Mouse (Mus musculus): ENCODE measurements around the gene Car3. TPM values are rescaled to one million over a fixed set of nuclear protein-coding genes. Genes with fewer than 3 reads are reported as not detected.
"Not testable (repeated sequence)": the region's sequence is repeated elsewhere in the genome, so short reads cannot be mapped to it uniquely, and the experiment has no call there.

The Car3 gene
- polyA plus RNA-seq (2015; fragmentation: Nextera tagmentation; extraction: Ambion mirVana), result 3.8 and 4.6 TPM in 2 replicates

DNA sequence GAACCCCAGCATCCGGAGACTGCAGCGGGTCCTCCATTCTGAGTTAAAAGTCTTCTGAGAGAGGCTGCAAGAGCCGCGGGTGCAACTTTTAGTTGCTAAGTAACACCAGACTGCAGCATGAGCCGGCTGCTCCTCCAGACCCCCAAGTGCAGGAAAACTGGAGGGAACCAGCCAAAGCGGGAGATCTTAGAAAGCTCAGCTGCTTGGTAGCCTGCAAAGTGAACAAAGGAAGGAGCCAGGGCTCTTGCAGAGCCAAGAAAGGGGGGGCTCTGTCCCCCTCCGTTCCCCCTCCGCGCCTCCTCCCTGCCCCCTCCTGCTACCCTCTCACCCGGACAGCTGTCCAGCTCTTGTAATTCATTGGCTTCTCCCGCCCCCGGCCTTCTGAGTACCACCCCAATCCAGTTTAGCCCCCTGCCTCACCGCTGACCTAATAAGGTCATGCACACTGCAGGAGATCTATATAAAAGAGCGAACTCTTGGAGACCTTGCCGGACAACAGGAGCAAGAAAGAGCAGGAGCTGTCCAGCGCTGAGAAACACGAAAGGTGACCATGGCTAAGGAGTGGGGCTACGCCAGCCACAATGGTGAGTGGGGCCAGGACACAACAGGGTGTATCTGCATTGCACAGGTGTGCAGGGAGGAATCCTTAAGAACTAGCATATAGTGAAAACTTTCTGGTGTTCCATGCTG lies at the start of gene Car3:
Gene Car3 (plus strand): TSS at position 491 of the 690 bp plus-strand sequence.
- Histone ChIP-seq H3K9ac (peak within 1 kb of the TSS; percentile 26; the same call in 1 of the 2 replicates), H3K4me3 (replicated peaks) (peak within 1 kb of the TSS; percentile 30), H3K27ac (no peak within 1 kb of the TSS), H3K36me3 (no peaks in the 10 kb centered on the region), H3K27me3 (replicated peaks) (0 out of 2 replicates have a peak, but pooled peaks cover 2% of the 10 kb centered on the region), H3K9me3 (no peaks in the 10 kb centered on the region), H3K4me2 (replicated peaks) (peak within 1 kb of the TSS; percentile 77), H3K4me1 (replicated peaks) (no peaks in the 10 kb centered on the region; the same call in 1 of the 2 replicates)
- 3% methylated on average over 18 of the region's 18 CpGs for WGBS
- peak; percentile 62 for ATAC-seq

DNA sequence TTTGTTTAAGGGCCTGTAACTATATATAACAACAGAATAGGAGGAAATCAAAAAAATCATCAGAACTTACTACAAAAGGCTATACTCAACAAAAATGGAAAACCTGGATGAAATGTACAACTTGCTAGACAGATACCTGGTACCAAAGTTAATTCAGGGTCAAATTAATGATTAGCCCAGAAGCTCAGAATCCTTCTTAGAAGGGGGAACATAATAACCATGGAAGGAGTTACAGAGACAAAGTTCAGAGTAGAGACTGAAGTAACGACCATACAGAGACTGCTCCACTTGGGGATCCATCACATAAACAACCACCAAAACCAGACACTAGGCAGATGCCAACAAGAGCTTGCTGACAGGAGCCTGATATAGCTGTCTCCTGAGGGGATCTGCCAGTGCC lies 47.9 kb upstream of the Car3 start:
- not testable (repeated sequence) for H3K9ac ChIP-seq; H3K9me3 ChIP-seq; ATAC-seq; H3K36me3 ChIP-seq; H3K27me3 ChIP-seq (replicated peaks); H3K4me3 ChIP-seq (replicated peaks); H3K4me2 ChIP-seq (replicated peaks); H3K27ac ChIP-seq; H3K4me1 ChIP-seq (replicated peaks)
- WGBS, result 37% methylated on average over 1 of the region's 1 CpGs

DNA sequence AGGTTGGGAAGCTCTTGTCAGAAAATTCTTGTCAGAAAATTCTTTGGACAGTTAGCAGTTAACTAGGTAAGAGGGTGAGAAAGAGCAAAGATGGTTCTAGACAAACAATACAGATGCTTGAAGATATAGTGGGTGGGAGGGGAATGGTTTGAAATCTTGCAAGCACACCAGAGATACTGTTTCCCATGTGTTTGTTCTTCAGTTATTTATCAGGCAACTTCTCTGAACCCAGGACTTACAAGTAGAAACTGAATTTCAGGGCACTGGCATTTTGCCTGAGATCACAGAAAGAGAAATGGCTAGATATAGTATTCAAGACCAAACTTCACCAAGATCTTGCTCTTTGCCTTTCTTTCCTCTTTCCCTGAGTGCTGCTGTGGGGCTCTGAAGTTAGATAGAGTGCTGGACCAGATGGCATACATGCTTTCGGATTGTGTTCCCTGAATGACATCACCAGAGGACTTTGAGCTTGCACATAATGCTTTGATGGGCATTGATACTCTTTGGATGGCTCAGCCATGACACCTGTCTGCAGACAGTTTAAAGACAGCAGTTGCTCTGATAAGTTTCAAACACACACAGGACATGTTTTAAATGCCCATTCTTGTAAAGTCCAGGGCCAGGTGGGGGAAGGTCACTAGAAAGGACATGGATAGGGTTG lies 43.3 kb upstream of the Car3 start:
- Histone ChIP-seq H3K27me3 (replicated peaks) (no peaks in the 10 kb centered on the region), H3K36me3 (no peaks in the 10 kb centered on the region), H3K4me2 (replicated peaks) (no peak overlapping the region), H3K27ac (no peak overlapping the region), H3K9ac (no peak overlapping the region), H3K4me3 (replicated peaks) (no peak overlapping the region), H3K9me3 (no peaks in the 10 kb centered on the region), H3K4me1 (replicated peaks) (no peaks in the 10 kb centered on the region)
- 77% methylated on average over 1 of the region's 1 CpGs for WGBS
- ATAC-seq, result no peak

DNA sequence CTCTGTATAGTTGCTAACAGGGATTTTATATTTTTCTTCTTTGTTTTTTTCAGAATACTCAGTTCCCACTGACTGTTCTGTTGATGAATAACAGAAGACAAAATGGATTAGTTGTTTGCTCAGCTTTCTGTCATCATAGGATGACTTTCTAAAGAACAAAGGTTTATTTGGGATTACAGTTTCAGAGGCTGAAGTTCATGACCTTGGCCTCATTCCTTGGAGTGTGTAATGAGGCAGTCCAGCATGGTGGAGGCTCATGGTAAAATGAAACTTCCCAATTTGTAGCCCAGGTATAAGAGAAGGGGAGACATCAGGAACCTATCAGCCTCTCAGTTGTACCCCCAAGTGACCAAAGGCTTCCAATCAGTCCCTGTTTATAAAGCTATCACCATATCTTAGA lies 34.4 kb upstream of the Car3 start:
- Histone ChIP-seq H3K4me2 (replicated peaks) (no peak overlapping the region), H3K4me1 (replicated peaks) (no peaks in the 10 kb centered on the region), H3K9me3 (no peaks in the 10 kb centered on the region), H3K36me3 (no peaks in the 10 kb centered on the region), H3K4me3 (replicated peaks) (no peak overlapping the region), H3K27ac (no peak overlapping the region), H3K27me3 (replicated peaks) (no peaks in the 10 kb centered on the region), H3K9ac (no peak overlapping the region)
- ATAC-seq, result no peak

DNA sequence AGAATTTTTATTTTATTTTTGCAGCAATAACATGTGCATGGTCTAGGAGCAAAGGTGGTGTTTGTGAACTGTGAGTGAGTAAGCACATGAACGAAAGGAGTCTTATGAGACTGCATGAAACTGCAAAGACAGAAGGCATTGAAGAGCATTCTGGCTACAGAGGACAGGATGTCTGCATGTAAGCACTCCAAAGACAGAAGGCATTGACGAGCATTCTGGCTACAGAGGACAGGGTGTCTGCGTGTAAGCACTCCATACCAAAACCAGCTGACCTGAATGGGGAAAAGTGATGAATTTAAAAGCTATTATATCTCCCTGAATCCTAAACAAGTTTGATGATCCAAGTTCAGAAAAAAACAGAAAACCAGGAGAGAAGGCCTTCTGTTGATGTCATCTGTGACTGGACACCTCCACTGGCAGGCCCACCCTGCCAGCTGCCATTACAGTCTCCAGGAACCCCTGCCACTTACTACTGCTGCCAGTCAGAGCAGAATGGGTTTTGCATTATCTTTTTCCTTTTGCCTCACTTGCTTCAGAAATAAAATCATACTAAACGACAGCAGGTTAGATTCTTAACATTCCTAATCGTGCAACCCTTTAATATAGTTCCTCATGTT lies 32.0 kb upstream of the Car3 start:
- WGBS, result 72% methylated on average over 5 of the region's 5 CpGs
- H3K4me3 ChIP-seq (replicated peaks), result no peak overlapping the region
- H3K36me3 ChIP-seq, result no peaks in the 10 kb centered on the region
- no peaks in the 10 kb centered on the region for H3K9me3 ChIP-seq
- H3K4me2 ChIP-seq (replicated peaks), result no peak overlapping the region
- H3K4me1 ChIP-seq (replicated peaks), result no peaks in the 10 kb centered on the region
- H3K27ac ChIP-seq, result no peak overlapping the region
- no peak for ATAC-seq
- H3K27me3 ChIP-seq (replicated peaks), result no peaks in the 10 kb centered on the region
- H3K9ac ChIP-seq, result no peak overlapping the region

DNA sequence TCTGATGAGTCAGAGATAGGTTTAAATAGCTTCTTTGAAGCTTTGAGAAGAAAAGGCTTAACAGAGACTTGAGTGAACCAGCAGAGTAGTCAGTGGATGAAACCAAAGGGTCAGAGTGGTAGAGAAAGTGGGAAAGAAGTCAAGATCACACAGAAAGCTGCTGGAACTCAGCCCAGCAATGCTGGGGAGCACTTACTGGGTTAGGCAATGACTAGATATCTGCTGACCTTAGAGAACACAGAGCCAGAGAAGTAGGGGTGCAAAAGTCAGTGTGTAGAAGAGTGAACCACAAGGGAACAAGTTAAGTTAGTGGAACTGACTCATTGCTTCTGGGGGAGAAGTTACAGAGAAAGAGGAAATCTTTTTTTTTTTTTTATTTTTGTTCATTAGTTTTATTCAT lies 30.5 kb upstream of the Car3 start:
- Histone ChIP-seq H3K36me3 (no peaks in the 10 kb centered on the region), H3K4me2 (replicated peaks) (no peak overlapping the region), H3K9me3 (no peaks in the 10 kb centered on the region), H3K27ac (no peak overlapping the region), H3K4me3 (replicated peaks) (no peak overlapping the region), H3K4me1 (replicated peaks) (no peaks in the 10 kb centered on the region), H3K9ac (no peak overlapping the region), H3K27me3 (replicated peaks) (no peaks in the 10 kb centered on the region)
- no peak for ATAC-seq

DNA sequence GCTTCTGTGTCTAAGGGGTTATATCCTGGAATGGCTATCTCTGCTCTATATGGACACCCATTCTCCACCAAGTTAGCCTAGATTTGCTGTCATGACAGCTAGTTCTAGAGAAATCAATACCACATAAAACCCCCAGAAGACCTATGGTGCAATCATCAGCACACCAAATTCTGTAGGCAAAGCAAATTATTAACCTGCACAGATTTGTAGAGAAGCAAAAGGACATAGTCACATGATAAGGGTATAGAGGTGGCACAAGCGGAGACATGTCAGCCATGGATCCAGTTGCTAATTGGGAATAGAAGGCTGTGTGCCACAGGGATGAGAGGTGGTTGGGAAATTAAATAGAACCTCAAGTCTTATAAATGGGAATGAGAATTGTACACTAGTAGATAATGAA lies 24.4 kb upstream of the Car3 start:
- Histone ChIP-seq H3K4me1 (replicated peaks) (no peaks in the 10 kb centered on the region), H3K9ac (no peak overlapping the region), H3K27me3 (replicated peaks) (no peaks in the 10 kb centered on the region), H3K4me3 (replicated peaks) (no peak overlapping the region), H3K27ac (no peak overlapping the region), H3K4me2 (replicated peaks) (no peak overlapping the region), H3K36me3 (no peaks in the 10 kb centered on the region), H3K9me3 (no peaks in the 10 kb centered on the region)
- 96% methylated on average over 1 of the region's 1 CpGs for WGBS
- no peak for ATAC-seq

DNA sequence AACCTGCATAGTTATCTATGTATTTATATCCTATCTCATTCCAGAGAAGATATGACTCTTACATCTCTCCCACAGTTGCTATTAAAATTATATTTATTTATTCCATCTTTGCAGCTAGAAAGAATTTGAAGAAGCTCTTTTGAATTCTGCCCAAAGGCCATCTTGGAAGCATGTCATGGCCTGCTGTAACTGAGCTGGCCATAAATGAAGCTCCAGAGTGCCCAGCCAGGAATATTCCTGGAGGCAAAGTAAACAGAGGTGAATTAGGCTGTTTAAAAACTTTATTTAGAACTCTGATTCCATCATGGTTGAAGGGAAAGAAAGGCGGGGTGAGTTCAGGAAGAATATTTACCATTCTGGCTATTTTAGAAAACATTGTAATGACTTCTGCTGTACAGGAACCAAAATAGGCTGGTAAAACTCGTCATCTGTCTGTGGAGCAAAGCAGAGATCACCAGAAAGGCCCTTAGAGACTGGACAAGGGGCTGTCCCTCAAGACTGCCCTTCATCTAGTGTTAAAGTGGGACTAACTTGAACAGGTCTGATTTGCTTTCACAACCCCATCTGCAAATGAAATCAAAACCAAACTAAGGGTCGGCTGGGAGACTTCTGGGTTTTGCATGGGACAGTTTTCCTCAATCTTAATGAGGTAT lies 23.7 kb upstream of the Car3 start:
- Histone ChIP-seq H3K4me2 (replicated peaks) (no peak overlapping the region), H3K4me3 (replicated peaks) (no peak overlapping the region), H3K27me3 (replicated peaks) (no peaks in the 10 kb centered on the region), H3K4me1 (replicated peaks) (no peaks in the 10 kb centered on the region), H3K36me3 (no peaks in the 10 kb centered on the region), H3K9ac (no peak overlapping the region), H3K9me3 (no peaks in the 10 kb centered on the region), H3K27ac (no peak overlapping the region)
- WGBS, result 77% methylated on average over 3 of the region's 3 CpGs
- ATAC-seq, result no peak

DNA sequence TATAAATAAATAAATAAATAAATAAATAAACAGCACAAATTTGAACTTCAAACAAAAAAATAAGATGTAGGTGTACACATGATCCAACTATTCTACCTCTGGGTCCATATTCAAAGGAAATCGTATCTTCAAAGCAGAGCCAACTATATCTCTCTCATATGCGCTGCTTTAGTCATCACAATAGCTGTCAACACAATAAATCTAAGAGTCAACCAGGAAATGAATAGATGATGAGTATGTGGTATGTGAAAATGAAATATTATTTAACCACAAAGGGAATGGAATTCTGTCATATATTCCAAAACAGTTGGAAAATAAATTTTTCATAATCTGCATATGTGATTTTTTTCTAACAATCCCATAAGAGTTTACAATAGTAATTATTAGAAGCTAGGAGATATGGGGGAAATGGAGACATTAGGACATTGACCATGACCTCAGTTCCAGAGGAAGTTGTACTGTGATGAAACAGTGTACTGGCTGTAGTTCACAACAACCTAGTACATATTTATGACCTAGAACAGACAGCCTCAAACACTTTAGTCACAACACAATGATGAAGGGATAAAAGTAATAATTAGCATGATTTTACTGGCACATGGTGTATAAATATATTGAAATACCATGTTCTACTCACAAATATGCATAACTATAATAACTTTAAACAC lies 14.6 kb upstream of the Car3 start:
- WGBS, result 88% methylated on average over 2 of the region's 2 CpGs
- Histone ChIP-seq H3K4me1 (replicated peaks) (no peaks in the 10 kb centered on the region), H3K27me3 (replicated peaks) (no peaks in the 10 kb centered on the region), H3K4me2 (replicated peaks) (no peak overlapping the region), H3K9me3 (no peaks in the 10 kb centered on the region), H3K27ac (no peak overlapping the region), H3K9ac (no peak overlapping the region), H3K36me3 (no peaks in the 10 kb centered on the region), H3K4me3 (replicated peaks) (no peak overlapping the region)
- ATAC-seq, result no peak

DNA sequence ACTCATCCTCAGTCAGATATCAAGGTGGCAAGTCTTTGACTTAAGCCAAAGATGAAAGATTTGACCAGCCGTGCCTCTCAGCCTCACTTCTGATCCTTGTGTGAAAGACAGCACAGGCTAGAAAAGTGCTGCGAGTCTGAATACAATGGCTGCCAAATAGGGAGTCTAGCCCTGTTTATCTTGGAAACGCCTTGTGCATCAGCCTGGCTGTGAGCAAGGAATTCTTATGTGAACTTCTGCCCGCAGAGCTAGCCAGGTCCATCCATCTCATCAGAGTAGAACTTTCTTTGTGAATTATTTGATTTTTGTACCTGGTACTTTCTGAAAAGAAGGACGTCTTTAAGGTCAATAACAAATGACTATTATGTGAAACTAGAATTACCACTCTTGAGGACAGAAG lies 9.3 kb upstream of the Car3 start:
- Histone ChIP-seq H3K4me1 (replicated peaks) (no peaks in the 10 kb centered on the region), H3K36me3 (no peaks in the 10 kb centered on the region), H3K4me2 (replicated peaks) (no peak overlapping the region), H3K27me3 (replicated peaks) (no peaks in the 10 kb centered on the region), H3K4me3 (replicated peaks) (no peak overlapping the region), H3K27ac (no peak overlapping the region), H3K9me3 (no peaks in the 10 kb centered on the region), H3K9ac (no peak overlapping the region)
- ATAC-seq, result no peak
- WGBS, result 61% methylated on average over 5 of the region's 5 CpGs

DNA sequence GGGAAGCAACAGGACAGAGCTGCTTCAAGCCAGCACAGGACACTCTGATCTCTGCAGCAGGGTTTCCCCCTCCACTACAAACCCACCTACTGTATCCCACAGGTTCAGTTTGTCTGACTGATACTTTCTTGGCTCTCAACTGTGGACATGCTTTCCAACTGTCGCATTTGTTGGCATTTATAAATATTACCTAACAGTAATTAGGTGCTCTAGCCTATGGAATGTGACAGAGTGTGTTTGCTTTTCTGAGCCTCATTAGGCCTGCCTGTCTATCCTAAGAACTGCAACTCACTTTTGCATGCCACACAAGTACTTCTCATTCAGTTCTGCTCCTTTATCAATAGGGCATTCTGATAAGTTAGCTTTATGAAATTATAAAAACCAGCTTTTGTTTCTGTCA lies 8.9 kb upstream of the Car3 start:
- no peaks in the 10 kb centered on the region for H3K36me3 ChIP-seq
- H3K9ac ChIP-seq, result no peak overlapping the region
- H3K27ac ChIP-seq, result no peak overlapping the region
- no peak overlapping the region for H3K4me3 ChIP-seq (replicated peaks)
- H3K9me3 ChIP-seq, result no peaks in the 10 kb centered on the region
- 45% methylated on average over 1 of the region's 1 CpGs for WGBS
- no peak for ATAC-seq
- H3K4me1 ChIP-seq (replicated peaks), result no peaks in the 10 kb centered on the region
- no peak overlapping the region for H3K4me2 ChIP-seq (replicated peaks)
- no peaks in the 10 kb centered on the region for H3K27me3 ChIP-seq (replicated peaks)

DNA sequence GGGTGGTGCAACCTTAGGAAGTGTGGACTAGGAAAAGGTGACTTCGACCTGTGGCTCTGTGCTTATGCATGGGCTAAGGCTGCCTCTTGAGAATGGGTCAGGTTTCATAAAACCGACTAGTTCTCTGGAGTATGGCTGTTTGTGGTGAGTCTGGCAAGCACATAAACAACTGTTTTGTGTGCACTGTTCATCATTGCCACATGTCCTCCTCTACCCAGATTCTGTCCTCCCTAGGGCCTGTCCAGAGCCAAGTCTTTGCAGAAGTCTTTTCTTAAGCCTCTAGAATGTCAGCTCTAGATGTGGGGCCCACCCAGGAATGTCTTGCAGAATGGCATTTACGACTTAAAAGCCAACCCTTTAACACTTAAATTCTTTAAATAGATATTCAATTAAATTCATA lies 5.4 kb upstream of the Car3 start:
- Histone ChIP-seq H3K27ac (no peak overlapping the region), H3K9ac (no peak overlapping the region), H3K4me3 (replicated peaks) (no peak overlapping the region), H3K9me3 (no peaks in the 10 kb centered on the region), H3K36me3 (no peaks in the 10 kb centered on the region), H3K4me2 (replicated peaks) (no peak overlapping the region), H3K27me3 (replicated peaks) (0 out of 2 replicates have a peak, but pooled peaks cover 2% of the 10 kb centered on the region), H3K4me1 (replicated peaks) (no peaks in the 10 kb centered on the region; the same call in 1 of the 2 replicates)
- WGBS, result 72% methylated on average over 3 of the region's 3 CpGs
- no peak for ATAC-seq
